Mouse (Mus musculus) heart, postnatal 0 days (tissue): ENCODE data around the gene Ttc28. TPM values are rescaled to one million over a fixed set of nuclear protein-coding genes. Genes with fewer than 3 reads are reported as not detected.
A peak's percentile ranks its signal among the peaks of the same experiment; 100 is the strongest.

Experiments used
- ATAC-seq: fragments of 200-750 bp; cut with Nextera tagmentation; 2 replicates; pipeline ENCODE4 v1.8.0; 2017; ENCODE audit warnings: low read depth, moderate number of reproducible peaks, moderate library complexity; ENCODE audit not compliant: insufficient read depth
- DNase-seq: peaks from one replicate; pipeline ENCODE4 v3.0.0-alpha.2; 2016; ENCODE audit warnings: low spot score
- H3K27ac ChIP-seq: fragments of 300-500 bp; sonication (generic); 2 replicates; pipeline ENCODE4 v1.5.1; 2014; ENCODE audit warnings: low read depth, mild to moderate bottlenecking
- H3K27me3 ChIP-seq: fragments of 300-500 bp; sonication (generic); 2 replicates; pipeline ENCODE4 v1.6.1; 2014; ENCODE audit warnings: low read length, mixed read lengths; ENCODE audit not compliant: control insufficient read depth, insufficient read depth
- H3K36me3 ChIP-seq: fragments of 300-500 bp; sonication (generic); replicated peaks from 2 replicates; pipeline ENCODE4 v1.6.1; 2014; ENCODE audit warnings: low read length, mixed read lengths; ENCODE audit not compliant: control insufficient read depth, insufficient read depth
- H3K4me1 ChIP-seq: fragments of 300-500 bp; sonication (generic); 2 replicates; pipeline ENCODE4 v1.6.1; 2014; ENCODE audit warnings: antibody characterized with exemption; ENCODE audit not compliant: control insufficient read depth, insufficient read depth
- H3K4me2 ChIP-seq: fragments of 300-500 bp; sonication (generic); 2 replicates; pipeline ENCODE4 v1.6.1; 2014; ENCODE audit warnings: low read depth, mild to moderate bottlenecking, low read length, moderate library complexity
- H3K4me3 ChIP-seq: fragments of 300-500 bp; sonication (generic); 2 replicates; pipeline ENCODE4 v1.5.1; 2014; ENCODE audit warnings: low read depth, low read length
- H3K9ac ChIP-seq: fragments of 300-500 bp; sonication (generic); replicated peaks from 2 replicates; pipeline ENCODE4 v1.6.1; 2014; ENCODE audit warnings: low read depth, low read length, mixed read lengths
- H3K9me3 ChIP-seq: fragments of 300-500 bp; sonication (generic); replicated peaks from 2 replicates; pipeline ENCODE4 v1.6.1; 2016; ENCODE audit warnings: low read length; ENCODE audit not compliant: control insufficient read depth
- CTCF ChIP-seq: IDR thresholded peaks from 2 replicates; pipeline ENCODE4 v1.5.1; 2016; ENCODE audit warnings: antibody characterized with exemption, control low read depth, low read depth
- EP300 ChIP-seq: IDR thresholded peaks from 2 replicates; pipeline ENCODE4 v1.6.1; 2016; ENCODE audit warnings: antibody characterized with exemption, low read depth
- WGBS: fragments of 180-500 bp; shearing (Covaris S2); extraction: QIAGEN DNeasy Blood & Tissue Kit; methylation state at CpG from one replicate; pipeline ENCODE4 v1.1.7; 2014; 5-methylcytosine and 5-hydroxymethylcytosine counted together
- polyA plus RNA-seq: library from polyadenylated mRNA; unstranded; fragments of >200 nt; fragmentation: Nextera tagmentation; extraction: Ambion mirVana; gene quantifications from 2 replicates; pipeline ENCODE4 v1.2.1, GENCODE M21; 2015
- total RNA-seq: library from RNA; depleted of rRNA; stranded (reverse); fragments of >200 nt; gene quantifications from 2 replicates; pipeline ENCODE4 v1.2.3, GENCODE M21; 2014; ENCODE audit warnings: low replicate concordance

The Ttc28 gene
- total and polyA plus RNA-seq, 2 experiments from 2014 or later, result 4.6 to 14.2 TPM

DNA sequence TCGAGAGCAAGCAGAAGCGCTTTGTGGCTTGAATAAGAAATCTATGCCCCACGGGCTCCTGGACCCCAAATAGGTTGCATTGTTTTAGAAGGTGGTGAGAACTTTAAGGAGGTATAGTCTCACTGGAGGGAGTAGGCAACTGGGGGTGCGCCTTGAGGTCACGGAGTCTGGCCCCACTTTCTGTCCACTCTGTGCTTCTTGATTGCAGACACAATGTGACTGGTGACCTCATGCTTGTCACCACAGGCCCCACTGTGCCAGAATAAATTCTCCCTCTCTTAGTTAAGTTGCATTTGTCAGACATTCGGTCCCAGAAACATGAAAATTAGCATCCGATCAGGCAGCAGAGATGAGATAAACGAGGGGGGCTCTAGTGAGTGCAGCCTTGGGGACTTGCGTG lies 364.5 kb downstream of the Ttc28 start:
- TF ChIP-seq EP300 (no peak), CTCF (no peak)
- Histone ChIP-seq H3K27ac (peak overlapping the region; percentile 30; the same call in 1 of the 2 replicates), H3K4me1 (peaks cover 3% of the 10 kb centered on the region; the same call in 1 of the 2 replicates), H3K4me3 (no peak overlapping the region), H3K36me3 (0 out of 2 replicates have a peak, but pooled peaks cover 2% of the 10 kb centered on the region), H3K9me3 (no peaks in the 10 kb centered on the region), H3K9ac (no peak overlapping the region), H3K4me2 (no peak overlapping the region), H3K27me3 (no peaks in the 10 kb centered on the region)
- 60% methylated on average over 9 of the region's 9 CpGs for WGBS
- no peak for DNase-seq
- ATAC-seq, result no peak

DNA sequence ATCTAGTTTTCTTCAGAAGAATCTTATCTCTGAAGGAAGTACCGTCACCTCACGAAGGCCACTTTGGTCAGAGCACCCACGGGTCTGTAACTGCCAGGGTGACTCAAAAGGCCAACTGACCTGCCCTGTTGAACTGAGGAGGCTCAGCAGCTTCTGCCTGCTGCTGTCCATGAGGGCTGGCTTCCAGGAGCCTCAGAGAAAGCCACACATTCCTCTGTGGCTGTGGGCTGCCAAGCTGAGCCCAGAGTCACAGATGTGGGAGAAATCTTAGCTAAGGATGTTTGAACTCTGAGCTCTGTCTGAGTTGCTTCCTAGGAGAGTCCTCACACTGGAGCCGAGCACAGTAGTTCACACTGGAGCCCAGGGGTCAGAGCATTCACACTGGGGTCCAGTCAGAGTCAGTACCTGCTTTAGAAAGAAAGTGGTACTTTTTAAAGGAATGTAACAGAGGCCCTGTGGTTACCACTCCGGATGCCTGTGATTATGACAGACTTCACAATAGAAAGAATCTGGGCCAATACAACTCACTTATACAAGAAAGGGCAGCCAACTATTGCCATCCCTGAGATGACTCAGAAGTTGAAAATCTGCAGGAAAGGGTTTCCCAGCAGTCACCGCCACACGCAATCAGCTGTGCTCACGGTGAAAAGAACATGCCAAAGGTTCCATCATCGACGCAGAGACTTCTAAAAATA lies 368.1 kb downstream of the Ttc28 start:
- H3K36me3 ChIP-seq, result no peaks in the 10 kb centered on the region
- TF ChIP-seq EP300, result no peak
- no peak for TF ChIP-seq CTCF
- H3K4me2 ChIP-seq, result no peak overlapping the region
- DNase-seq (peak; percentile 47), ATAC-seq (peak; percentile 51; the same call in 1 of the 2 replicates)
- H3K27me3 ChIP-seq, result no peaks in the 10 kb centered on the region
- no peak overlapping the region for H3K4me3 ChIP-seq
- WGBS, result 38% methylated on average over 10 of the region's 10 CpGs
- H3K27ac ChIP-seq, result peak overlapping the region; percentile 52
- no peak overlapping the region for H3K9ac ChIP-seq
- peaks cover 3% of the 10 kb centered on the region; the same call in 1 of the 2 replicates for H3K4me1 ChIP-seq
- no peaks in the 10 kb centered on the region for H3K9me3 ChIP-seq

DNA sequence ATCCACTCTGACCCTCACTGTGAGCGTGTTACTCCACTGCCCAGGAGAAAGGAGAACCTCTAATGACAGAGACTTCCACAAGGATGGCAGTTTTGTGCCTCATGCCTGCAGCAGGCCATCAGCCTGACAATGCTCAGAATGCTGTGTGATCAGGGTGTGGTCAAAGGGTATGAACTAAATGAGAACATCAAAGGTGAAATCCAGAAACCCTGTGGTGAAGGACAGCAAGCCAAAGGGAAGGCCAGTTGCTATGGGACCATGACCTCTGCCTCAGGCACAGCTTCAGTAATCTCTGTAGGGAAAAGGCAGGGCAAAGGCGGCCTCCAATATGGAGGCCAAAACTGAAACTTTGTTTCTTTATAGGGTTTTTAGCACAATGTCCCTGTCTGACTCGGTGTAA lies 372.5 kb downstream of the Ttc28 start:
- Histone ChIP-seq H3K4me2 (no peak overlapping the region), H3K9me3 (no peaks in the 10 kb centered on the region), H3K4me1 (peaks cover 3% of the 10 kb centered on the region; the same call in 1 of the 2 replicates), H3K36me3 (no peaks in the 10 kb centered on the region), H3K4me3 (no peak overlapping the region), H3K27me3 (no peaks in the 10 kb centered on the region), H3K9ac (no peak overlapping the region), H3K27ac (no peak overlapping the region)
- DNase-seq (no peak), ATAC-seq (no peak)
- TF ChIP-seq EP300 (no peak), CTCF (no peak)
- 92% methylated on average over 3 of the region's 3 CpGs for WGBS

DNA sequence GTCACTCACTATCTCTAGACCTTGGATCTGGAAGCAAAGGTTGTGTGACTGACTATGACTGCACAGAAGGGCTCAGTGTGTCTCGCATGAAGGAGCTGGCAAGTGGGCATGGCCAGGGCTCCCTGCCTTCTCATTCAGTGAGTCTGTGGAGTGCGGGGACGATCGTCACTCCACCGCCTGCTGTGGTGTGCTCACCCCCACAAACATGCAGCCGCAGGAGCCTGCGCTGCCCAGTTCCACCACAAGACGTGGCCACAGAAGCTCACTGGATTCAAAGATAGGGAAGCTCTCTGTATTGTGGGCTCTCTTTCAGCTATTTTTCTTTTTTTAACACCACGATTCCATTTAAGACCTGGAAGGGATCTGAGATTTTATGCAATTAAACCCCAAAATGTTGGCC lies 374.8 kb downstream of the Ttc28 start:
- no peak for ATAC-seq

DNA sequence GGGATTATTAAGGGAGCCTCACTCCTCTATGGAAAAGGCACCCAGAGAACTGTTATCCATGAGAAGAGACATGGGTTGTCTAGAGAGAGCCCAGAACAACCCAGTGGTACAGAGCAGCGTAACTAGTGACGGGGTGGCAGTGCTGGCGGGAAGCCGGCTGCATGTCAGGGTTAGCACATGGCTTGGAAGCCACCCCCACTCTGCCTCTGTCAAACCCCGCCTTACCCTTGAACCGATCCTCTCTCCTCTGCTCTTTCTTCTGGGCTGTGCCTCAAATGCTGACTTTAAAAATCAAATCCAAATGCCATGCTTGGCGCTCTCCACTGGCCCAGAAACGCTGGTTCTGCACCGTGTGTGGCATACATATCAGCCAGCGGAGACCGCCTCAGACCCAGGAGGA lies 375.2 kb downstream of the Ttc28 start:
- WGBS, result 82% methylated on average over 11 of the region's 11 CpGs
- H3K9ac ChIP-seq, result no peak overlapping the region
- H3K4me3 ChIP-seq, result no peak overlapping the region
- H3K9me3 ChIP-seq, result no peaks in the 10 kb centered on the region
- DNase-seq, result no peak
- no peak overlapping the region for H3K4me2 ChIP-seq
- H3K36me3 ChIP-seq, result no peaks in the 10 kb centered on the region
- no peak overlapping the region for H3K27ac ChIP-seq
- no peaks in the 10 kb centered on the region for H3K27me3 ChIP-seq
- TF ChIP-seq EP300 (no peak), CTCF (no peak)
- H3K4me1 ChIP-seq, result no peaks in the 10 kb centered on the region
- no peak for ATAC-seq

More for the DNA sequence above, 374.8 kb downstream of the Ttc28 start:
- Histone ChIP-seq H3K4me3 (no peak overlapping the region), H3K27me3 (no peaks in the 10 kb centered on the region), H3K4me1 (no peaks in the 10 kb centered on the region), H3K4me2 (no peak overlapping the region), H3K9me3 (no peaks in the 10 kb centered on the region), H3K36me3 (no peaks in the 10 kb centered on the region), H3K27ac (no peak overlapping the region), H3K9ac (no peak overlapping the region)
- 76% methylated on average over 9 of the region's 9 CpGs for WGBS
- DNase-seq, result no peak
- no peak for TF ChIP-seq CTCF
- no peak for TF ChIP-seq EP300

DNA sequence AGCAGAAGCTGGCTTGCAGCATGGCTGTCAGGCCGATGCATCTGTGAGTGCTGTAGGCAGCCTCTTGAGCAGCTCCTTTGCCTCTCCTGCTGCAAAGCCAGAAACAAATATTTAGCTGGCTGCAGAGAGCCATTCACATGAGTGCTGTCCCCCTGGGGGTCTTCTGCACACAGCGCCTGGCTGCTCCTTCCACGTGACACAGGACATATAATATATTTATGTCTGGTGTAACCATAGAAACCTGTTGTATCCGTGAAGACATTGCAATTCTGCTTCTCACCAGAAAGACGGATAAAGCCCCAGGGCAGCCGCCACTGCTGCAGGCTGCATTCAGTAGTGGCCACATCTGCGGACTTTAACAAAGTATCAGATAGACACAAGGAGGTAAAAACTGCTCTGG lies 376.6 kb downstream of the Ttc28 start:
- no peak overlapping the region for H3K27ac ChIP-seq
- H3K4me2 ChIP-seq, result no peak overlapping the region
- H3K9me3 ChIP-seq, result no peaks in the 10 kb centered on the region
- ATAC-seq (no peak), DNase-seq (no peak)
- TF ChIP-seq CTCF, result no peak
- no peak for TF ChIP-seq EP300
- no peaks in the 10 kb centered on the region for H3K36me3 ChIP-seq
- H3K4me3 ChIP-seq, result no peak overlapping the region
- no peaks in the 10 kb centered on the region for H3K27me3 ChIP-seq
- 69% methylated on average over 7 of the region's 7 CpGs for WGBS
- no peak overlapping the region for H3K9ac ChIP-seq
- H3K4me1 ChIP-seq, result no peaks in the 10 kb centered on the region
